Mouse (Mus musculus) embryonic facial prominence, embryonic 15.5 days (tissue): Measurements from ENCODE around the gene Siglecf. TPM values are rescaled to one million over a fixed set of nuclear protein-coding genes. Genes with fewer than 3 reads are reported as not detected.

Experiments used
- ATAC-seq: fragments of 200-750 bp; cut with Nextera tagmentation; 2 replicates; pipeline ENCODE4 v1.8.0; 2017; ENCODE audit warnings: low read depth, moderate TSS enrichment; ENCODE audit not compliant: insufficient number of reproducible peaks, low FRiP score, low TSS enrichment
- H3K27ac ChIP-seq: fragments of 300-500 bp; sonication (generic); replicated peaks from 2 replicates; pipeline ENCODE4 v1.5.1; 2015; ENCODE audit warnings: mild to moderate bottlenecking, inconsistent platforms
- H3K27me3 ChIP-seq: fragments of 300-500 bp; sonication (generic); 2 replicates; pipeline ENCODE4 v1.6.1; 2015; ENCODE audit warnings: inconsistent platforms
- H3K36me3 ChIP-seq: fragments of 300-500 bp; sonication (generic); 2 replicates; pipeline ENCODE4 v1.6.1; 2015; ENCODE audit warnings: mild to moderate bottlenecking, inconsistent platforms
- H3K4me1 ChIP-seq: fragments of 300-500 bp; sonication (generic); 2 replicates; pipeline ENCODE4 v1.6.1; 2015; ENCODE audit warnings: inconsistent platforms
- H3K4me2 ChIP-seq: fragments of 300-500 bp; sonication (generic); replicated peaks from 2 replicates; pipeline ENCODE4 v1.6.1; 2015; ENCODE audit warnings: mild to moderate bottlenecking, inconsistent platforms
- H3K4me3 ChIP-seq: fragments of 300-500 bp; sonication (generic); replicated peaks from 2 replicates; pipeline ENCODE4 v1.5.1; 2015; ENCODE audit warnings: mild to moderate bottlenecking, inconsistent platforms
- H3K9ac ChIP-seq: fragments of 300-500 bp; sonication (generic); 2 replicates; pipeline ENCODE4 v1.6.1; 2015; ENCODE audit warnings: inconsistent platforms
- H3K9me3 ChIP-seq: fragments of 300-500 bp; sonication (generic); replicated peaks from 2 replicates; pipeline ENCODE4 v1.6.1; 2016; ENCODE audit warnings: inconsistent platforms
- WGBS: fragments of 180-500 bp; shearing (Covaris S2); methylation state at CpG from one replicate; pipeline ENCODE4 v1.1.7; 2015; 5-methylcytosine and 5-hydroxymethylcytosine counted together
- polyA plus RNA-seq: library from polyadenylated mRNA; unstranded; fragments of >200 nt; fragmentation: Nextera tagmentation; extraction: Ambion mirVana; gene quantifications from 2 replicates; pipeline ENCODE4 v1.2.1, GENCODE M21; 2015

Gene Siglecf
- polyA plus RNA-seq = 0.21 and 0.24 TPM in 2 replicates

DNA sequence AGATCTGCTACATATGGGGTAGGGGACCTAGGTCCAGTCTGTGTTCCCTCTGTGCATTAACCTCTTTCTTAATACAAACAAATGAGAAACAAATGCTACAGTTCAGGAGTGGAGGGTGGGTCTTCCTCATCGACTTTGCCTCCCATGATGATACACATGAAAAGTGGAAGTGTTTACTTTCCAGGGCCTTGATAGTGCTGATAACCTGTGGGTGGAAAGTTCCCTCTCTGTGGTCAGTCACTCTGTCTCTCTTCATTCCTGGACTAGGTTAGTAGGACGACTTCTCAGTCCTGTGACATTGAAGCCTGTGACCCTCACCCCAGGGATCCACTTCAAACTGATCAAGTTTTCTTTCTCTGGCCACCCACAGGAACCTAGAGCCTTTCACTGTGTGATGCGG lies at the start of gene Siglecf:
TSS of gene Siglecf (plus strand) at position 188 of the 400 bp plus-strand sequence.
- Histone ChIP-seq H3K27ac (no peak within 1 kb of the TSS), H3K9me3 (no peaks in the 10 kb centered on the region), H3K36me3 (no peaks in the 10 kb centered on the region), H3K27me3 (no peaks in the 10 kb centered on the region), H3K4me3 (no peak within 1 kb of the TSS), H3K4me2 (no peak within 1 kb of the TSS), H3K9ac (no peak within 1 kb of the TSS), H3K4me1 (0 out of 2 replicates have a peak, but pooled peaks cover 6% of the 10 kb centered on the region)
- 65% methylated on average over 3 of the region's 3 CpGs for WGBS
- ATAC-seq = no peak

DNA sequence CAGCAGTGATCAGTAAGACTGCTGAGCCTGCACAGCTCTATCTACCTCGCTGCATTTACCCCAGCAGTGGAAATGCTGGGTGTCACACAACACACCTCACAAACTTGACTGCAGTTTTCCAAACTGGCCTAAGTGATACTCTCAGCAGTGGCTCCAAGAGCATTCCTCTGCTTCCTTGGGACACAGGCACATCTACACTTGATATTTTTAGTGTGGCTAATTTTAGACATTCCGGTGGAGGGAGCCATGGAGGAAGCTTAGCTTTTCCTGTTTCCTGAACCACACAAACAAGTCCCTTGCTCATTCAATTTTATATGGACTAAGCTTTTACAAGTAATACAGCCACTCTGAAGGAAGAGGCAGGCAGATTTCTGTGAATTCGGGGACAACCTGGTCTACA lies 45.9 kb upstream of the Siglecf start:
- no peak overlapping the region; the same call in 1 of the 2 replicates for H3K27ac ChIP-seq
- no peaks in the 10 kb centered on the region for H3K27me3 ChIP-seq
- no peak overlapping the region for H3K9ac ChIP-seq
- no peak overlapping the region for H3K4me2 ChIP-seq
- 68% methylated on average over 3 of the region's 3 CpGs for WGBS
- ATAC-seq = no peak
- no peaks in the 10 kb centered on the region for H3K9me3 ChIP-seq
- no peak overlapping the region for H3K4me3 ChIP-seq
- H3K4me1 ChIP-seq = no peaks in the 10 kb centered on the region
- H3K36me3 ChIP-seq = peaks cover 57% of the 10 kb centered on the region

DNA sequence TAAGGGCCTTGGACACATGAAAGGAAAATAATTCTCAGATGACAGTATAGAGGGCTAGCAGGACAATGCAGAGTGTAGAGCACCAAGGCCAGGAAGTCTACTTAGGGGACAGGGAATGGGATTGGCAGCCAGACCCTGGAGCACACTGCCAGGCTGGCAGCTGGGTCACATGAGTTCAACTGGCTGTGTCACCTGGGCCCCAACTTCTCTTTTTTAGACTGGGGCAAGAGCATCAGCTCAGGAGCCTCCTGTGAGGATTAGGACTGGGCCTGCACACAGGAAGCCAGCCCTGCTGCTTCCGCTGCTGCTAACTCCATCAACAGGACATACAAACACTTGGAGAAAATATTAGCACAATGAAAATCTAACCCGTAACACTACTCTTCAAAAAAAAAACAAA lies 42.1 kb upstream of the Siglecf start:
- no peak overlapping the region for H3K27ac ChIP-seq
- H3K4me2 ChIP-seq = no peak overlapping the region
- H3K9ac ChIP-seq = no peak overlapping the region
- no peak for ATAC-seq
- H3K9me3 ChIP-seq = no peaks in the 10 kb centered on the region
- peaks cover 13% of the 10 kb centered on the region for H3K4me1 ChIP-seq
- H3K4me3 ChIP-seq = no peak overlapping the region
- no peaks in the 10 kb centered on the region for H3K27me3 ChIP-seq
- WGBS = 69% methylated on average over 2 of the region's 2 CpGs
- peaks cover 44% of the 10 kb centered on the region; the same call in 1 of the 2 replicates for H3K36me3 ChIP-seq

DNA sequence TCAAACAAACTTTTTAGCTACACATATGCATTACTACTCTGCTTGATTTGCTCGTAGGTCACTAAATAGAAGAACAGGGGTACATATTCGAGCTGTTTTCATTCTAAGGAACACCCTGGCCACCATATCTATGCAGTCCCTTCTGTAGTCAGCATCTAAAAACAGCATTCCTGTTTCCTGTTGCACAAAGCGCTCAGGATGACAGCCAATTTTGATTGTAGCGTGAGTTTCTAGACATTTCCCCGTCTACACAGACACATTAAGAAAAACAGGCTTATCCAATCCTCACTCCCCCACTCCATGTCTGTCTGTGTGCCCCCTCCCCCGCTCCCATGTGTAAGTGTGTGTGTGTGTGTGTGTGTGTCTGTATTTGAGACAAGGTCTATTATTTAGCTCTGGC lies 39.5 kb upstream of the Siglecf start:
- 64% methylated on average over 6 of the region's 6 CpGs for WGBS
- Histone ChIP-seq H3K4me2 (peak overlapping the region; percentile 73), H3K27me3 (no peaks in the 10 kb centered on the region), H3K4me3 (peak overlapping the region; percentile 81), H3K27ac (no peak overlapping the region), H3K4me1 (peaks cover 13% of the 10 kb centered on the region), H3K36me3 (peaks cover 32% of the 10 kb centered on the region; the same call in 1 of the 2 replicates), H3K9ac (no peak overlapping the region), H3K9me3 (no peaks in the 10 kb centered on the region)
- no peak for ATAC-seq

DNA sequence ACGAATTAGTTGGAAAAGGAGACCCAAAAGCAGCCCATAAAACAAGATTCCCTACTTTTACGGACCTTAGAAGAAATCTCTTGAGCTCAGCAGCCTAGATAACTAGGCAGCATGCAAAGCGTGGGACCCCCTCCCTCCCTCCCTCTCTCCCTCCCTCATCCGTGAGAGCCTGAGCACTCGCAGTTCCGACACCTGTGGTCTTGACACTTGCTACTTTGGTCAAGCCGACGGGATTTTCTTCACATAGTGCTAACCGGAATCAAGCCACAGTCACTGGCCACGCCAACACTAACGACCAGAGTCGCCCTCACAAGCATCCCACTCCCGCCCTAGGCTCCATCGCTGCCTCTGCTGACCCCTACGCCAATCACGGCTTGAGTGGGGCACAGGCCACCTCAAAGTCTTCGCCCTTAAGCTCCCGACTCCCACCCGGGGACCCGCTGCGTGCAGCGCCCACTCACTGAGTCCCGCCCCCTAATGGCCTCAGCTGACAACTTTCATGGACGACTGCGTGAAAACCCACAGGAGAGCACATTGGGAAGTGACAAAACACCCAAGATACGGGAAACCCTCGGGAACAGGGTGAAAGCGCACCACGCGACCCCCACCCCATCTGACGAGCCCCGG lies 38.6 kb upstream of the Siglecf start:
- WGBS = under 1% methylated on average over 32 of the region's 32 CpGs

DNA sequence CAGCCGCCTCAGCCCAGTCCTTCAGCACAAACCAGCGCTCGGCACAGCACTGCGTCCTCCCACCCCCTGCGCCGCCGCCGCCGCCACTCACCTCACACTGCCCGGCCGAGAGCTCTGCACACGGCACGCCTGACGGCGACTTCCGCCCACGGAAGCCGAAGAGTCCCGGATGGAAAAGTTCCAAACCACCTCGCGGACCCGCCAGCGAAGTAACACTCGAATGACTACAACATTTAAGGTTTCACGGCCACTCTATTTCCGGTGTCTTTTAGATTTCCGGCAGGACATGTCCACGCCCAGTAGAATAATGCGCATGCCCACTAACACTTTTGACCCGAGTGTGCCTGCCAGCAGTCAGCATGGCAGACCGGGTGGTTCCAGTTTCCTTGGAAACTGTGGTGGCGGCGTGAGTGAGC lies 38.1 kb upstream of the Siglecf start, which contains the start of gene Zfp715:
TSS of gene Zfp715 (minus strand) at position 282 of the 416 bp plus-strand sequence.
- peak within 1 kb of the TSS; percentile 81 for H3K4me3 ChIP-seq
- peak within 1 kb of the TSS; percentile 76 for H3K9ac ChIP-seq
- H3K9me3 ChIP-seq = no peaks in the 10 kb centered on the region
- H3K4me1 ChIP-seq = peaks cover 13% of the 10 kb centered on the region
- H3K27me3 ChIP-seq = no peaks in the 10 kb centered on the region
- H3K4me2 ChIP-seq = peak within 1 kb of the TSS; percentile 73
- H3K36me3 ChIP-seq = peaks cover 21% of the 10 kb centered on the region; the same call in 1 of the 2 replicates
- WGBS = under 1% methylated on average over 33 of the region's 33 CpGs
- ATAC-seq = peak; percentile 95
- H3K27ac ChIP-seq = peak within 1 kb of the TSS; percentile 88

More for the DNA sequence above, 38.6 kb upstream of the Siglecf start:
- Histone ChIP-seq H3K4me2 (peak overlapping the region; percentile 73), H3K27me3 (no peaks in the 10 kb centered on the region), H3K4me3 (peak overlapping the region; percentile 81), H3K9ac (peak overlapping the region; percentile 76), H3K9me3 (no peaks in the 10 kb centered on the region), H3K4me1 (peaks cover 13% of the 10 kb centered on the region), H3K36me3 (peaks cover 26% of the 10 kb centered on the region; the same call in 1 of the 2 replicates), H3K27ac (peak overlapping the region; percentile 88)
- ATAC-seq = peak; percentile 49

DNA sequence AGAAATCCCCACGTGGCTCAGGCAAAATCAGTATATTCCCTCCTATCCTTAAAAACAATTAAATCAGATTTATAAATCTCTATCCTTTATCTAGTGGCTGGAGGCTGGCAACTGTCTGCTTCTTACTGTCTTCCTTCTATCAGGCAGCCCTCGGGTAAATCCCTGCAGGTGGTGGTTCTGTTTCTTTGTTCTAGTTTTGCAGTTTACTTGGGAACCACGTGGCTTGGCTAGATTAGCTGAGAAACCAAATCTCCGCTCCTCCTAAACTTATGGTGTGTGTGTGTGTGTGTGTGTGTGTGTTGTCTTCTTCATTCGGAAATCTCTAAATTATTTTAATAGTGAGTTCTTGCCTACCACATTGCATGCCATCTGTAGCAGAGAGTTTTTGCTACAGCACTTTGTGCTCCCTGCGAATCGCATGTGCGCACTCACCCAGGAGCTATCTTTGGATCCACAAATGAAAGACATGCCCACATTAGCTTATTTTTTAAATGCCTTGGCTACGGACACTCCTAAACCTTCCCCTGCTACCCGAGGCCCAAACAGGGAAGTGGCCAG lies 24.8 kb upstream of the Siglecf start:
- Histone ChIP-seq H3K9me3 (no peaks in the 10 kb centered on the region), H3K27ac (no peak overlapping the region), H3K4me1 (no peaks in the 10 kb centered on the region), H3K9ac (no peak overlapping the region), H3K4me3 (no peak overlapping the region), H3K36me3 (no peaks in the 10 kb centered on the region), H3K4me2 (no peak overlapping the region), H3K27me3 (no peaks in the 10 kb centered on the region)
- ATAC-seq = no peak
- WGBS = 48% methylated on average over 10 of the region's 10 CpGs

DNA sequence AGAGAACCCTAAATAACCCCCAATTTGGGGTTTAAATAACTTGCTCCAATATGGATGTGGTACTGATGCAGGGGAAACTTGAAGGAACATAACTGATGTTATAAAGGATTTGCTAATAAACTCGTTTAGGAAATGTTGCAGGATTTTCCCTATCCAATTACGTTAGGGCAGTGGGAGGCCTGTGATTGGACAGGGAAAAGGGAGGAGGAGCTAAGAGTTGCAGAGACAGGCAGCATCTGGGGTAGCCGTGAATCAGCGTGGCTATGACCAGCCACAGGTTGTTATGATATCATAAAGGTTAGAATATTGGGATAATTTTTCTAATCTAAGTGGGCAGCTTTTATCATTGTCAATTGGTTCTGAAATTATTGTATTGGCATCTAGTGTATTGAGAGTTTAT lies 23.0 kb upstream of the Siglecf start:
- Histone ChIP-seq H3K4me3 (no peak overlapping the region), H3K9ac (no peak overlapping the region), H3K36me3 (no peaks in the 10 kb centered on the region), H3K9me3 (no peaks in the 10 kb centered on the region), H3K27ac (no peak overlapping the region), H3K4me1 (no peaks in the 10 kb centered on the region), H3K4me2 (no peak overlapping the region), H3K27me3 (no peaks in the 10 kb centered on the region)
- ATAC-seq = no peak
- 67% methylated on average over 4 of the region's 4 CpGs for WGBS

DNA sequence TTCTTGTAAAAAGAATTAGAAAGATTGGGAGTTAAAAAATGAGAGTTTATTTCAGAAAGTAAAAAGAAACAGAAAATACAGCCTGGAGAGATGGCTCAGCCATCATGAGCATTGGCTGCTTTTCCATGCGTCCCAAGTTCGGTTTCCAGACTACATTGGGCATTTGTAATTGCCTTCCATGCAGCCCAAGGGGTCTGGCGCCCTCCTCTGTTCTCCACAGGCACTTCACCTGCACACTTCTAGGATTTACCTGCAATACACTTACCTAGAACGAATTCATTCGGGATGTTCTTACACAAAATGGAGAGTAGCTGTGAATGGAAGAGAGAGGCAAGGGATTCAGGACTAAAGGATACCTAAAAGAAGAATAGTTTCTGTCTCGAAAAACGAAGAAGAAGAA lies 17.9 kb upstream of the Siglecf start:
- no peak overlapping the region for H3K4me3 ChIP-seq
- no peak overlapping the region for H3K27ac ChIP-seq
- no peaks in the 10 kb centered on the region for H3K9me3 ChIP-seq
- no peaks in the 10 kb centered on the region for H3K27me3 ChIP-seq
- 40% methylated on average over 5 of the region's 7 CpGs for WGBS
- no peaks in the 10 kb centered on the region for H3K36me3 ChIP-seq
- no peak overlapping the region for H3K4me2 ChIP-seq
- no peak overlapping the region for H3K9ac ChIP-seq
- ATAC-seq = no peak
- H3K4me1 ChIP-seq = no peaks in the 10 kb centered on the region

DNA sequence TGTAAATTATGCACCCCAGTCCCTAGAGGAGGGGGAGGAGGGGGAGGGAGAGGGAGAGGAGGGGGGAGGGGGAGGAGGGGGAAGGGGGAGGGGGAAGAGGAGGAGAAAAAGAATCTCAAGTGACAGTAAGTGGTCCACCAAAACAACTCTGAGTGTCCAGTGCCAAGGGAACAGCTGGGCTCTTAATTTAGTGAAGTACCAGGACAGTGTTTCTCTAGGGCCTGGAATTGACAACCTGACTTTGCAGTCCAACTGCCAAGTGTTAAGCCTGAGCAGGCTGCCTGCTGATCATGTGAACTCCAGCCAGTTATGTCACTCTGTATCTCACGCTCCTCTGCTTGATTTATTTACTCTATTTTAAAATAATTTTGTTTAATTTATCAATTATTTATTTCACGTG lies 17.2 kb upstream of the Siglecf start:
- peak; percentile 39; the same call in 1 of the 2 replicates for ATAC-seq
- Histone ChIP-seq H3K4me1 (no peaks in the 10 kb centered on the region), H3K27ac (no peak overlapping the region), H3K4me2 (no peak overlapping the region), H3K36me3 (no peaks in the 10 kb centered on the region), H3K4me3 (no peak overlapping the region), H3K27me3 (no peaks in the 10 kb centered on the region), H3K9me3 (no peaks in the 10 kb centered on the region), H3K9ac (no peak overlapping the region)
- WGBS = 65% methylated on average over 2 of the region's 2 CpGs

DNA sequence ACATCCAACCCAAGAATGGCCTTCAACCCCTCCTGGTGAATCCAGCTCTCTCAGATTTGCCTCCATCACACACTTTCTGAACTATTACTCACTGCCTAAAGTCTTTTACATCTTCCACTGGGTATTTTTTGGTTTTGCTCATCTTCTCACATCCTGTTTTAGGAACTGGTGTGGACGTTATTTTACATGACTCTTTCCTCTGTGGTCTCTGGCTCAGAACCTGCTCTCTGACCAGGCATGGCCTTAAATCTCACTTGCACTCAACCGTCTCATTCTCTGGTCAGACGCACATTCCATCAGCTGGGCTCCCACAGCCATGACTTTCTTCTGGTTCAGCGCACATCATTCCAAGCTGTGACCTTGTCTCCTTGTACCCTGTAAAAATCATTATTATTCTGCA lies 10.4 kb upstream of the Siglecf start:
- WGBS = 87% methylated on average over 4 of the region's 4 CpGs
- no peaks in the 10 kb centered on the region for H3K9me3 ChIP-seq
- no peak for ATAC-seq

More for the DNA sequence above, 10.4 kb upstream of the Siglecf start:
- H3K27ac ChIP-seq = no peak overlapping the region
- H3K27me3 ChIP-seq = no peaks in the 10 kb centered on the region
- H3K36me3 ChIP-seq = no peaks in the 10 kb centered on the region
- no peak overlapping the region for H3K4me3 ChIP-seq
- H3K9ac ChIP-seq = no peak overlapping the region
- H3K4me1 ChIP-seq = no peaks in the 10 kb centered on the region
- H3K4me2 ChIP-seq = no peak overlapping the region
